Mouse (Mus musculus): ENCODE measurements at regions not wholly inside any gene's neighbourhood (a gene's known extent, or its start where the extent isn't known, plus 50 kb on each side); places are given as distances from the start of the nearest gene placed in this dataset.

DNA sequence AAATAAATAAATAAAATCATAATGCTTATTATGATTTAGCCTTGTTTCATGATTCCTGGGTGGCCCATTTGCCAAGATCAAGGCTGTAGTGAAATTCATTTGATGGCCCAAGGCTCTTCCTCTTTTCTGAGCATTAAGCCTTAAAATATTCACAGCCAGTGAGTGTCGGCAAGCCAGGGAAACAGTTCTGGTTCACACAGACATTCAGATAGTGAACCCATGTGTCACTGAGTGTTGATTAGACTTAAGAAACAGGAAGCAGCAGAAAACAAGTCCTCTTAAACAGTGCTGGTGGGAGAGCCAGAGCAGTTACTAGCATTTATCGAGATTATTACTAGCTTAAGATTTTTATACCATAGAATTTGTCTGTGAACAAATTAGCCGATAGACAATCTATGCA is 201.7 kb upstream of the Cpeb2 start:
- TF ChIP-seq POLR2A (IDR thresholded peaks at IDR 0.05; ENCODE audit: extremely low read depth, insufficient read depth, low read length) (no peak), CTCF (IDR thresholded peaks at IDR 0.05; ENCODE audit: extremely low read depth, insufficient read depth, low read length) (no peak)

Data from cortical plate, adult 2 months (tissue).